Mouse (Mus musculus) testis, adult 2 months (tissue): Measurements from ENCODE around the gene Mboat7. TPM values are rescaled to one million over a fixed set of nuclear protein-coding genes. Genes with fewer than 3 reads are reported as not detected.
A peak's percentile ranks its signal among the peaks of the same experiment; 100 is the strongest.

ENCODE experiments used
- H3K27ac ChIP-seq: fragments of 200-500 bp; 2 replicates; pipeline ENCODE4 v1.5.1; 2012; ENCODE audit warnings: low read depth, low read length; ENCODE audit not compliant: control insufficient read depth, insufficient read depth
- H3K27me3 ChIP-seq: fragments of 200-500 bp; 2 replicates; pipeline ENCODE4 v1.6.1; 2012; ENCODE audit warnings: mild to moderate bottlenecking, low read length, moderate library complexity; ENCODE audit not compliant: control insufficient read depth, insufficient read depth
- H3K36me3 ChIP-seq: fragments of 200-500 bp; 2 replicates; pipeline ENCODE4 v1.6.1; 2012; ENCODE audit warnings: mild to moderate bottlenecking, low read length; ENCODE audit not compliant: control insufficient read depth, insufficient read depth
- H3K4me1 ChIP-seq: fragments of 200-500 bp; 2 replicates; pipeline ENCODE4 v1.6.1; 2012; ENCODE audit warnings: low read length; ENCODE audit not compliant: control insufficient read depth, insufficient read depth
- H3K4me3 ChIP-seq: fragments of 200-500 bp; 2 replicates; pipeline ENCODE4 v1.5.1; 2012; ENCODE audit warnings: low read depth, mild to moderate bottlenecking, low read length, moderate library complexity, mixed read lengths; ENCODE audit not compliant: control insufficient read depth
- CTCF ChIP-seq: fragments of 200-500 bp; IDR thresholded peaks from 2 replicates; pipeline ENCODE4 v1.5.1; 2012; ENCODE audit warnings: low read depth, mild to moderate bottlenecking, inconsistent platforms, low read length, moderate library complexity; ENCODE audit not compliant: control insufficient read depth, insufficient read depth, insufficient replicate concordance
- POLR2A ChIP-seq: fragments of 200-500 bp; IDR thresholded peaks from 2 replicates; pipeline ENCODE4 v1.6.1; 2012; ENCODE audit warnings: low read depth, mild to moderate bottlenecking, inconsistent platforms, low read length, moderate library complexity; ENCODE audit not compliant: control insufficient read depth
- polyA plus RNA-seq: library from polyadenylated mRNA; depleted of rRNA; stranded (reverse); fragments of >200 nt; gene quantifications from 2 replicates; pipeline ENCODE4 v1.2.3, GENCODE M21; 2012; rRNA removed

Mboat7 gene
- polyA plus RNA-seq, 1 experiment: 14.9 TPM

DNA sequence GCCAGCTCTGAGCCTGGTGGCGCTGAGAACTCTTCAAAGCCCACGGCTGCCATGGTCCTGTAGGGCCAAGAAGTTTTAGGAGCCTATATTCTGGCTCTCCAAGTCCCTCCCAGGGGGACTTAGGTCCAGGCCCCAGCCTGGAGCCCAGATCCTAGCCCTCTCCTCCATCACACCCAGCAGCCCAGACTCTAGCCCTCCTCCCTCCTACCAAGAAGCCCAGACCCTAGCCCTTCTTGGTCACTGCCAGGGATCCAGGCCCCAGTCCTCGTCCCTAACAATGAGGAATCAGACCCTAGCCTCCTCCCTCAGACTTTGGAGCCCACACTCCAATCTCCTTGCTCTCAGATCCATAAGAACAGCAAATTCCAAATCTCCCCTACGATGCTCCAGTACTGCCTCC is 64.3 kb downstream of the Mboat7 start:
- TF ChIP-seq CTCF (no peak), POLR2A (no peak; the same call in 1 of the 2 replicates)
- Histone ChIP-seq H3K36me3 (peaks cover 1% of the 10 kb centered on the region; the same call in 1 of the 2 replicates), H3K27ac (peak overlapping the region; percentile 92)

More for the DNA sequence above, 64.3 kb downstream of the Mboat7 start:
- H3K4me1 ChIP-seq: peaks cover 14% of the 10 kb centered on the region
- no peaks in the 10 kb centered on the region for H3K27me3 ChIP-seq
- peak overlapping the region; percentile 100 for H3K4me3 ChIP-seq

Other genes starting within 250 kb of the Mboat7 start
- 0.84 and 1.3 TPM in 2 replicates for gene Tarm1, start 190.9 kb downstream of the Mboat7 start, polyA plus RNA-seq
- gene Oscar, start 77.4 kb downstream of the Mboat7 start, polyA plus RNA-seq: 1.9 and 3.2 TPM in 2 replicates
- gene Ndufa3, start 76.2 kb downstream of the Mboat7 start, polyA plus RNA-seq: 99.6 and 122 TPM in 2 replicates
- 17.2 and 18.1 TPM in 2 replicates for gene Tfpt, start 63.6 kb downstream of the Mboat7 start, polyA plus RNA-seq
- 24.8 and 26.4 TPM in 2 replicates for gene Prpf31, start 63.5 kb downstream of the Mboat7 start, polyA plus RNA-seq
- 26.3 and 27.1 TPM in 2 replicates for gene Cnot3, start 48.3 kb downstream of the Mboat7 start, polyA plus RNA-seq
- 5.2 and 5.7 TPM in 2 replicates for gene Leng1, start 27.7 kb downstream of the Mboat7 start, polyA plus RNA-seq
- 2.9 and 5.1 TPM in 2 replicates for gene Tmc4, start 16.0 kb downstream of the Mboat7 start, polyA plus RNA-seq
- gene Tsen34, start 660 bp downstream of the Mboat7 start, polyA plus RNA-seq: 14.0 and 14.6 TPM in 2 replicates
- 408 and 458 TPM in 2 replicates for gene Rps9, start 10.5 kb upstream of the Mboat7 start, polyA plus RNA-seq
- gene Pirb, start 26.9 kb upstream of the Mboat7 start, polyA plus RNA-seq: 0.51 and 0.79 TPM in 2 replicates
- not detected in 2 replicates for gene Gm15448, start 132.2 kb upstream of the Mboat7 start, polyA plus RNA-seq
- gene Pira2, start 151.5 kb upstream of the Mboat7 start, polyA plus RNA-seq: 0.09 and 0.12 TPM in 2 replicates
- gene Gm14548, start 204.6 kb upstream of the Mboat7 start, polyA plus RNA-seq: 0.11 TPM in 1 of 2 replicates, not detected in the other
- gene Lilra6, start 222.0 kb upstream of the Mboat7 start, polyA plus RNA-seq: 0.10 and 0.25 TPM in 2 replicates